Mouse (Mus musculus): ENCODE data around the gene Nub1. TPM values are rescaled to one million over a fixed set of nuclear protein-coding genes. Genes with fewer than 3 reads are reported as not detected.
"Not testable (repeated sequence)": the region's sequence is repeated elsewhere in the genome, so short reads cannot be mapped to it uniquely, and the experiment has no call there.

Gene Nub1
- total RNA-seq (2017): 44.9 and 49.0 TPM in 2 replicates

- peak; percentile 90 for ATAC-seq (replicated peaks; ENCODE audit: low read depth, poor library complexity, severe bottlenecking)
Observed at GRCm38 (mm10) chr5:24685366-24686093, at the start of gene Nub1. Nub1 (plus strand) TSS chr5:24685532.

- ATAC-seq (replicated peaks; ENCODE audit: low read depth, poor library complexity, severe bottlenecking): no peak
Observed at GRCm38 (mm10) chr5:24636987-24637386, 48.3 kb upstream of the Nub1 start.

- no peak for ATAC-seq (replicated peaks; ENCODE audit: low read depth, poor library complexity, severe bottlenecking)
Observed at GRCm38 (mm10) chr5:24638131-24638530, 47.2 kb upstream of the Nub1 start.

- no peak for ATAC-seq (replicated peaks; ENCODE audit: low read depth, poor library complexity, severe bottlenecking)
Observed at GRCm38 (mm10) chr5:24639081-24639480, 46.3 kb upstream of the Nub1 start.

- no peak for ATAC-seq (replicated peaks; ENCODE audit: low read depth, poor library complexity, severe bottlenecking)
Observed at GRCm38 (mm10) chr5:24645454-24645853, 39.9 kb upstream of the Nub1 start.

- no peak for ATAC-seq (replicated peaks; ENCODE audit: low read depth, poor library complexity, severe bottlenecking)
Observed at GRCm38 (mm10) chr5:24649231-24649630, 36.1 kb upstream of the Nub1 start.

GRCm38 (mm10) chr5:24649701-24650100 lies 35.6 kb upstream of the Nub1 start:
- no peak for ATAC-seq (replicated peaks; ENCODE audit: low read depth, poor library complexity, severe bottlenecking)

- ATAC-seq (replicated peaks; ENCODE audit: low read depth, poor library complexity, severe bottlenecking): no peak
Observed at GRCm38 (mm10) chr5:24651356-24651755, 34.0 kb upstream of the Nub1 start.

- peak; percentile 86 for ATAC-seq (replicated peaks; ENCODE audit: low read depth, poor library complexity, severe bottlenecking)
Observed at GRCm38 (mm10) chr5:24651768-24652752, 33.3 kb upstream of the Nub1 start.

GRCm38 (mm10) chr5:24652780-24653179 lies 32.6 kb upstream of the Nub1 start:
- no peak for ATAC-seq (replicated peaks; ENCODE audit: low read depth, poor library complexity, severe bottlenecking)

GRCm38 (mm10) chr5:24654491-24654890 lies 30.8 kb upstream of the Nub1 start:
- no peak for ATAC-seq (replicated peaks; ENCODE audit: low read depth, poor library complexity, severe bottlenecking)

- ATAC-seq (replicated peaks; ENCODE audit: low read depth, poor library complexity, severe bottlenecking): no peak
Observed at GRCm38 (mm10) chr5:24657113-24657512, 28.2 kb upstream of the Nub1 start.

- ATAC-seq (replicated peaks; ENCODE audit: low read depth, poor library complexity, severe bottlenecking): no peak
Observed at GRCm38 (mm10) chr5:24659708-24660423, 25.5 kb upstream of the Nub1 start.

- ATAC-seq (replicated peaks; ENCODE audit: low read depth, poor library complexity, severe bottlenecking): no peak
Observed at GRCm38 (mm10) chr5:24661457-24661856, 23.9 kb upstream of the Nub1 start.

GRCm38 (mm10) chr5:24674238-24674637 lies 11.1 kb upstream of the Nub1 start:
- peak; percentile 99 for ATAC-seq (replicated peaks; ENCODE audit: low read depth, poor library complexity, severe bottlenecking)

- ATAC-seq (replicated peaks; ENCODE audit: low read depth, poor library complexity, severe bottlenecking): no peak
Observed at GRCm38 (mm10) chr5:24681436-24681835, 3.9 kb upstream of the Nub1 start.

GRCm38 (mm10) chr5:24684578-24685365 lies 560 bp upstream of the Nub1 start:
- peak; percentile 22 for ATAC-seq (replicated peaks; ENCODE audit: low read depth, poor library complexity, severe bottlenecking)

GRCm38 (mm10) chr5:24686176-24686575 lies 844 bp downstream of the Nub1 start:
- no peak for ATAC-seq (replicated peaks; ENCODE audit: low read depth, poor library complexity, severe bottlenecking)

- ATAC-seq (replicated peaks; ENCODE audit: low read depth, poor library complexity, severe bottlenecking): not testable (repeated sequence)
Observed at GRCm38 (mm10) chr5:24686671-24687420, 1.5 kb downstream of the Nub1 start.

Data from common myeloid progenitor, adult 5-6 weeks (primary cell).